Mouse (Mus musculus) kidney, postnatal 25 days (tissue): Measurements from ENCODE around the gene Cpne7.
A peak's percentile ranks its signal among the peaks of the same experiment; 100 is the strongest.

ENCODE experiments used
- DNase-seq, 2 experiments: peaks; one replicate each; pipeline ENCODE4 v3.0.0; 2021; ENCODE audit warnings: mixed read lengths in 2 of 2

Gene Cpne7

GRCm38 (mm10) chr8:123114644-123115043 lies 2.5 kb upstream of the Cpne7 start:
- DNase-seq: no peak

GRCm38 (mm10) chr8:123117744-123118143 lies 570 bp downstream of the Cpne7 start:
- DNase-seq: no peak

GRCm38 (mm10) chr8:123122059-123122458 lies 4.9 kb downstream of the Cpne7 start:
- no peak for DNase-seq

DNA sequence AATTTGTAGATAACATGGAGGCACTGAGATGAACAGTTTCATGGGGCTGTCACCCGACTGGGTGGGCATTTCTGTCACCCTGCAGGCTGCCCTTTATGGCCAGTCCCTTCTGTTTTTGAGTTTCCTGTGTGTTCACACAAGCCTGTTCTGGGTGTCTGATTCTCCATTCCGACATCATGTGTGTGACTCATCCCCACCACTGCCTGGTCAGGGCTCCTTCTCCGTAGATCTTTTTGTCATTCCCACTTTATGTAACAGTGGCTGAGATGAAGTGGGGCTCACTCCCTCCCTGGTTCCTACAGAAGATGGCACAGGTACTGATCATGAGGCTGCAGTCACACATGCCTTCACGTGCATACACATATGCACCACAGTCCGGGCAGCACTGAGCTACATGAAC lies 5.5 kb downstream of the Cpne7 start:
- DNase-seq: no peak

DNA sequence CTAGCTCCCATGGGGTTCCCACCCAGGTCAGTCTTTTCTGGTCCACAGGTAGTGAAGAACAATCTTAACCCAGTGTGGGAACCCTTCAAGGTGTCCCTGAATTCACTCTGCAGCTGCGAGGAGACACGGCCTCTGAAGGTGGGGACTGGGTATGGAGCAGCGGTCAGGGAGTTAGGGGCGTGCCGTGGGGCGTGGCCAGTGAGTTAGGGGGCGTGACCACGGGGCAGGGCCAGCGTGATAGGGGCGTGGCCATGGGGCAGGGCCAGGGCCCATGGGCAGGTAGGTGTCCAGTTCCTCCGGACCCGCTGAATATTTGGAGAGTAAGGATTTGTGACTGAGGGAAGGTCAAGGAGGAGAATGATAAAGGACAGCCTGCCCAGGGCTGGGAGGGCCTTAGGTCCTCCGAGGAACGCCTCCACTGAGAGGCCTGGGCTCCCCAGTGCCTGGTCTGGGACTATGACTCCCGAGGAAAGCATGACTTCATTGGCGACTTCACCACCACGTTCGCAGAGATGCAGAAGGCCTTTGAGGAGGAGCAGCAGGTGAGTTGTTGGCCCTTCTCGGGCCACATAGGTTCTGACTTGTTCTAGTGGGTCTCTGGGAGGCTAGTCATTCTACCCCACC lies 9.1 kb downstream of the Cpne7 start:
- peak; percentile 77 to 84 for DNase-seq

DNA sequence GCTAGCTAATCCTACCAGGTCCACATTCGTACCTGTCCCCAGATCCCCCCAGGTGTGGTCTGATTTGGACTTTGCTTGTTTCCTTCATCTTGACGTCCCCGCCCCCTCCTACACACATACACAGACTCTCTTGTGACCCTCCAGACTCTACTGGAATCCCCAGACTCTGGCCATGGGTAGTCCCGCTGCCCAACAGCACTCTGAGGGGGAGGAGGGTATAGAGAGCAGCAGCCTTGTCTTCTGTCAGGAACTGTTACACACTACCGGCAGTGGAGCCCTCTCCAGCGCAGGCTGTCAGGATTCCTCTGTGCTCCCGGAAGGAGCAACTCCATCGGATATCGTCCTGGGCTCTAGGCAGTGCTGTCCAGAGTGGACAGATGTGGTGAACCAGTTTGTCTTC lies 13.9 kb downstream of the Cpne7 start:
- no peak for DNase-seq

- DNase-seq: no peak
Observed at GRCm38 (mm10) chr8:123132953-123133352, 15.8 kb downstream of the Cpne7 start.

GRCm38 (mm10) chr8:123134149-123134713 lies 17.1 kb downstream of the Cpne7 start:
- no peak for DNase-seq

DNA sequence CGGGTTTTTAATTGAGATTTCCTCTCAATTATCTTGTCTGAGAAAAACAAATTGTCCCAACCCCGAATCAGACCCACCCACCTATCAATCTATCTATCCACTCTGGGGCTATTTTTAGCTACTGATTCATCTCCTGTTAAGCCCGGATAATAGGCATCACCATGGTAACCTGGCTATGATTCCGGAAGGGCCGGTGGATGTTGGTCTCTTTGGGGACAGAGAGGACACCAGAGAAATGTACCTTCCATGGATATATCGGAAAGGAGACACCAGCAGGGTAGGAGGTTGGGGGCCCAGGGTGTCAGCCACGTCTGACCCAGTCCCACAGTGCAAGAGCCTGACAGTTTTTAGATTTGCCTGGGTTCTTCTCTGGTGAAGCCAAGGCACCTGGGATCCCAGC lies 18.2 kb downstream of the Cpne7 start:
- no peak for DNase-seq

- no peak for DNase-seq
Observed at GRCm38 (mm10) chr8:123135806-123136205, 18.6 kb downstream of the Cpne7 start.

DNA sequence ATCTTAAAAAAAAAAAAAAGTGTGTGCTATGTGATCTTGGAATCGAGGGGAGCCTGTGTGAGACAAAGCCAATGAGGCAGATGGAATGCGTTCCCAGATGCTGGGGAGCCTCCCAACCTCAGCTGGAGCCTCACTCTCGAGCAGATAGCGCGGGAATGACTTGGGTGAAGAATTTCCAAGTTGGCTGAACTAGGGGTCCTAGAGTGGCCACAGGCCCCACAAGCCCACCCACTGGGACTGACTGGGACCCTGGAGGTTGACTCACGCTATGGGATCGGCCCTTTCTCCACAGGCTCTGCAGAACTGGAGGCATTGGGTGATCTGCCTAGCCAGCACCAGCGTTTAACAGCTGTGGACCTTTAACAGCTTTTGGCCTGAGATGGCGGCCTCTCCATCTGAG lies 19.1 kb downstream of the Cpne7 start:
- DNase-seq: no peak

DNA sequence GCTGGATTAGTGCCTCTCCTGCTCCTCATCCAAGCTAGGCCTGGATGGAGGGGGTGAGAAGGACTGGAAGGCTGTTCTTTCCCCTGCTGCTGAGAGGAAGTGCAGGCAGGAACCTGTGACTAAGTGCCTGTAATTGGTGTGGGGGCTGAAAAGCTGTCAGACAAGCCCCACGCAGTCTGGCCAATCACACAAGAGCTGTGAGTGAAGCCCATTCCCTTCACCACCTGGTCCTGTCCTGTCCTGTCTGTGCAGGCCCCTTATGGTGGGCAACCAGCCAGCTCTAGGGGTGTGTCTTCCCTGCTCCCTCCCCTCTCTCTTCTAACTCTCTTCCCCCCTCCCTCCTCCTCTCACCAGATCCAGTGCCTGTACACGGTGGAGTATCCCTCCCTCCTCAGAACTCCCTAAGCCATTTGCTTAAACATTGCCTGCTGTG lies 20.5 kb downstream of the Cpne7 start:
- DNase-seq: peak; percentile 32 to 55

GRCm38 (mm10) chr8:123138741-123139140 lies 21.6 kb downstream of the Cpne7 start:
- no peak for DNase-seq

DNA sequence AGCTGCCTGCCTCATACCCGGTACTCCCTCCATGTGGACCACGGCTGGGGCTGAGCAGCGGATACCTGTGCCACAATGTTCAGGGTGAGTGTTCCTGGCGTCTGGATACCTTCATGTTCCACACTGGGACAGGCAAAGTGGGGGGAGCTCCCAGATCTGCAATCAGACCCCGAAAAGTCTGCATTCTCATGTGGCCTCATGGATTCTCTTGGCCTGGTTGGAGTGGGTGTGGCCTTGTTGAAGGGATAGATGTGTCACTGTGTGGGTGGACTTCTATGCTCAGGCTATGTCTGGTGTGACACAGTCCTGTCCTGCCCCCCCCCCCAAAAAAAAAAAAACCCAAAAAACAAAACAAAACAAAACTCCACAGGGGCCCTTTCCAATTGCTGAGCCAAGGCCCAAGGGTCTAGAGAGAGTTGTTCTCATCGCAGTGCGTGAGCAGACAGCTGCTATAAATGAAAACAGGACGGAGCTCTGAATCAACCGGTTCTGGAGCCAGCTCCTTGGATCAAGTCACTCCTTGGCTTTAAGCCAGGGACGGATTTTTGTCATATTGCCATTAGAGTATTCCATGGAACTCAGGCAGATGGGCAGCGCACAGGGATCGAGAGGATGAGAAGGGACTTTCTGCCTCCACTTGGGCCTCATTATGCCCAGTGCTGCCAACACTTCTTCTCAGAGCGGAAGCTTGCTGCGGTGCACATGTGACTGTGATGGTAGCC lies 24.7 kb downstream of the Cpne7 start:
- DNase-seq: peak; percentile 76 to 87

DNA sequence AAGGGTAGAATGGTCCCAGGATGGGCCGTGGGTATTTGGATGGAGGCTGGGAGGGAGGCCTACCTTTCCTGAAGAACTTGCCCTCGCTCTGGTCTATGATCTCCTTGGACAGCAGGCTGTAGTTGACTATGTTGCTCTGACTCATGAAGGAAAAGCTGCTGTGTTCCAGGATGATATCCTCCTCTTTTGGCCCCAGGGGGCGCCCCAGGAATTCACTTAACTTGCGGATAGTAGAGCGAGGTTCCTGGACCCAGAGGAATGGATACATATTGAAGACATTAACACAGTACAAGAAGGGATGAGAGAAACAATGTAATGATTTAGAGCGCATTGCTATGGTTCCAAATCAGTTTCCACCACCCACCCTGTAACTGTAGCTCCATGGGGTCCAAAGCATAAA lies 28.1 kb downstream of the Cpne7 start:
- DNase-seq: peak; percentile 72 to 75

GRCm38 (mm10) chr8:123146390-123146789 lies 29.2 kb downstream of the Cpne7 start:
- DNase-seq: no peak

DNA sequence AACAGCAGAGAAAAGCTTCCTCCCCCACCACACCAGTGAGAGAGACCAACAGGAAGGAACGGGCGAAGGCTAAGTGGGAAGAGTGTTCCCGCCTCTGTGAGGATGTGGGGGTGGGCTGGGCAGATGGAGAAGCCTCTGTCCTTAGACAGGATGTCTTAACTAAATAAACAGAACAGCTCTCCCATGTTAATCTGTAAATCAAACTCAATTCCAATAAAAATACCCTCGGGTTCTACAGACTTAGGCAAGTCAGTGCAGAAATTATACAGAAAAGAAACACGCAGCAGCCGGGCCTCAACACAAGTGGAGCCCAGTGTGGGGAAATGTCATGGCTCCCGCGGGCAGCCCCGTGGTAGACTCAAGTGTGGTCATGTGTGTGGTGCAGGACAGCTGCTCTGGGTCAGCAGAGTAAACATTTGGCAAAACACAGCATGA lies 33.6 kb downstream of the Cpne7 start:
- DNase-seq: peak; percentile 50 to 73

DNA sequence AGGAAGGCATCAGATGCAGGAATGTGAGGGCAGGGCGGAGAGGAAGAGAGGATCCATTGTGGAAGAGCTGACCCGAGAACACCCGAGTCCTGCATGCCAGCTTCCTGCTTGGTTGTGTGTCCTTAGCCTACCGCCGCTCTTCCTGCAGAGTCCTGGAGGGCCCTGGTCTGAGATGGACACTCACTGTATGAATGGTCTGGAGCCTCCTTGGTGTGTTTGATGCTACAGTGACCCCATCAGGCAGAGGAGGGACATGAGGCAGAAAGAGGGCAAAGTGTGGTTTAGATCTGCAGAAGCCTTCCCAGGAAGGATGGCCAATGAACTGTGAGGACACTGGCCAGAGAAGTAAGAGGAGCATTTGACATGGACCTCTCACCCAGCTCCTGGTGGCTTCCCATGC lies 38.0 kb downstream of the Cpne7 start:
- DNase-seq: peak; percentile 32 to 57

DNA sequence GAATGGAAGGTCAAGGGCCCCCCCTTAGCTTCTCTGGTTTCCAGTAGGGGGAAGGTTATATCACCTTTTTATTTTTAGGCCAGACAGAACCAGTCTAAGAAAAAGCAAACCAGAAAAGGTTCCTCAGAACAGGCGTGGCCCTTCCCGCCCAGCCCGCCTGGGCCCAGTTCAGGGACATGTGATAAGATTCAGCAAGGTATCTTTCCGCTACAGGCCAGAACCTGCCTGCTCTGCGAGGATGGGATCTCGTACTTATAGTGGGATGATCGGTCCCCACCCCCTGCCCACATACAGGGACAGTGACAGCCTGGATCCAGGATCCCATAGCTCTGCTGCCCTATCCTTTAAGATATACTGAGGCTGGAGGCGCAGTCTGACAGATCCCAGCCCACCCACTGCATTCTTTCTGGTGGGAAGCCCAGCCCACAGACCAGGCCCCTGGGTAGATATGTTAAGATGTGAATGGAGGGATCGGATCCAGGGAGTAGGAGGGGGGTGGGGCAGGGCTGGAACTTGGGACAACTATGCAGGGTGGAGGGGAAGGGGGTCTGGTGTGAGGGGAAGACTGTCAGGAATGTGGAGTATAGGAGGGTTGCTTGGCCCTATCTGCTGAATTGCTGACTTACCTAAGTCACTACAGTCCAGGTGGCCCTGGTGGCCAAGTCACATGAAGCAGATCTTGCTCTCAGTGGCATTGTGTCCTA lies 39.0 kb downstream of the Cpne7 start:
- no peak for DNase-seq

GRCm38 (mm10) chr8:123157888-123158465 lies 40.8 kb downstream of the Cpne7 start, which contains the start of gene Sult5a1:
Sult5a1 (minus strand) TSS chr8:123158315.
- DNase-seq: peak in 1 of 2 experiments; percentile 44

DNA sequence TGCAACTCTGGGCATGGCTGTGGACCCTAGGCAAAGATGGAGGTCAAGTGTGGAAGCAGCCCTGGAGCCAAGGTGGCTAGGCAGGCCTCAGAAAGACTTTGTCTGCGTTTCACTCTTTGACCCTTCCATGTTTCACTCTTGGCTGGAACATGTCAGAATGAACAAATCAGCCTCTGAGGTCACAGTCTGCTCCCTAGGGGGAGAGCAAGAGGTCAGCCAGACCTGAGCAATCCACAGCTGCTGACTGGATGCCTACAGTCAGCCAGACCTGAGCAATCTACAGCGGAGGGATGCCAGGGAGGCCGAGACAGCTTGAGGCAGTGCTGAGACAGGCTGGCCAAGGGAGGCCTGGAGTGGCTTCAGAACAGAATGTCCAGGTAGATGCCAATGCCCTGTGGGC lies 64.2 kb downstream of the Cpne7 start:
- DNase-seq: peak; percentile 81 to 91
